Mouse (Mus musculus) liver, postnatal 0 days (tissue): ENCODE results near the gene Ackr2. TPM values are rescaled to one million over a fixed set of nuclear protein-coding genes. Genes with fewer than 3 reads are reported as not detected.
A peak's percentile ranks its signal among the peaks of the same experiment; 100 is the strongest.

ENCODE experiments used
- ATAC-seq: fragments of 200-750 bp; cut with Nextera tagmentation; 2 replicates; pipeline ENCODE4 v1.8.0; 2017; ENCODE audit warnings: mild to moderate bottlenecking, moderate library complexity
- DNase-seq: peaks from one replicate; pipeline ENCODE4 v3.0.0-alpha.2; 2016
- H3K27ac ChIP-seq: fragments of 300-500 bp; sonication (generic); 2 replicates; pipeline ENCODE4 v1.5.1; 2014; ENCODE audit warnings: antibody characterized with exemption, moderate library complexity, mild to moderate bottlenecking, low read depth
- H3K27me3 ChIP-seq: fragments of 300-500 bp; sonication (generic); 2 replicates; pipeline ENCODE4 v1.6.1; 2014; ENCODE audit warnings: low read length, control low read depth, mixed read lengths; ENCODE audit not compliant: insufficient read depth
- H3K36me3 ChIP-seq: fragments of 300-500 bp; sonication (generic); replicated peaks from 2 replicates; pipeline ENCODE4 v1.6.1; 2014; ENCODE audit warnings: mild to moderate bottlenecking, control low read depth, low read length, moderate library complexity, mixed read lengths; ENCODE audit not compliant: insufficient read depth
- H3K4me1 ChIP-seq: fragments of 300-500 bp; sonication (generic); 2 replicates; pipeline ENCODE4 v1.6.1; 2014; ENCODE audit warnings: antibody characterized with exemption, mild to moderate bottlenecking, control low read depth; ENCODE audit not compliant: insufficient read depth
- H3K4me2 ChIP-seq: fragments of 300-500 bp; sonication (generic); 2 replicates; pipeline ENCODE4 v1.6.1; 2014; ENCODE audit warnings: low read depth, mild to moderate bottlenecking, low read length, moderate library complexity, mixed read lengths
- H3K4me3 ChIP-seq: fragments of 300-500 bp; sonication (generic); 2 replicates; pipeline ENCODE4 v1.5.1; 2014; ENCODE audit warnings: low read depth, low read length
- H3K9ac ChIP-seq: fragments of 300-500 bp; sonication (generic); replicated peaks from 2 replicates; pipeline ENCODE4 v1.6.1; 2014; ENCODE audit warnings: mild to moderate bottlenecking, moderate library complexity
- H3K9me3 ChIP-seq: fragments of 300-500 bp; sonication (generic); 2 replicates; pipeline ENCODE4 v1.6.1; 2016; ENCODE audit warnings: mild to moderate bottlenecking, control low read depth, low read length, mixed read lengths
- CTCF ChIP-seq: sonication (generic); IDR thresholded peaks from 2 replicates; pipeline ENCODE4 v1.5.1; 2016; ENCODE audit warnings: antibody characterized with exemption, low read depth
- EP300 ChIP-seq: IDR thresholded peaks from 2 replicates; pipeline ENCODE4 v1.6.1; 2016; ENCODE audit warnings: antibody characterized with exemption, low read depth, mild to moderate bottlenecking
- WGBS: fragments of 180-500 bp; shearing (Covaris S2); extraction: QIAGEN DNeasy Blood & Tissue Kit; methylation state at CpG from one replicate; pipeline ENCODE4 v1.1.7; 2014; ENCODE audit not compliant: insufficient replicate concordance; 5-methylcytosine and 5-hydroxymethylcytosine counted together
- polyA plus RNA-seq: library from polyadenylated mRNA; unstranded; fragments of >200 nt; fragmentation: Nextera tagmentation; extraction: Ambion mirVana; gene quantifications from 2 replicates; pipeline ENCODE4 v1.2.1, GENCODE M21; 2015

Gene Ackr2
- polyA plus RNA-seq, 1 experiment from 2014 or later, result 1.0 TPM

DNA sequence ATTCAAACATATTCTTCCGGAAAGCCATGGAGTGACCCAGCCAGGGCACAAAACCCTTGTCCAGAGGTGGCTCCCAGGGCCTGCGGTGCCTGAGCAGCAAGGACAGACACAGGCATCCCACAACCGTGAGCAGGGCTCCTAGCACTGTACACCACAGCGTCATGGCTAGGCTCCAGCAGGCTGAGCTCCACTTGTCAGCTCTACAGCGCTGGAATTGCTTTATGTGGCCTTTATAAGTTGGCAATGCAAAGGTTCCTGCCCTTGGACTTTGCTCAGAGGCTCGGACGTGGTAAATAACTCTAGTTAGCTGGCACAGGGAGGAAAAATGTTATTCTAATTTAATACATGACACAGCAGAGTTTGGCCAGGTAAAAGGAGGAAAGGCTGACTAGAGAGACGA is 17.9 kb downstream of the Ackr2 start, which contains the start of gene Cyp8b1:
Gene Cyp8b1 (minus strand): TSS at position 204 of the 400 bp plus-strand sequence.
- peak within 1 kb of the TSS; percentile 60 for H3K4me2 ChIP-seq
- peak within 1 kb of the TSS; percentile 90 for H3K27ac ChIP-seq
- no peaks in the 10 kb centered on the region for H3K27me3 ChIP-seq
- peak within 1 kb of the TSS; percentile 38 for H3K4me3 ChIP-seq
- 58% methylated on average over 8 of the region's 8 CpGs for WGBS
- no peaks in the 10 kb centered on the region for H3K9me3 ChIP-seq
- ATAC-seq (peak; percentile 75), DNase-seq (peak; percentile 72)
- no peaks in the 10 kb centered on the region for H3K36me3 ChIP-seq
- TF ChIP-seq CTCF, result no peak
- peak; percentile 63 for TF ChIP-seq EP300
- peaks cover 7% of the 10 kb centered on the region; the same call in 1 of the 2 replicates for H3K4me1 ChIP-seq
- peak within 1 kb of the TSS; percentile 65 for H3K9ac ChIP-seq

- ATAC-seq (no peak), DNase-seq (peak; percentile 35)
- H3K4me1 ChIP-seq, result peaks cover 5% of the 10 kb centered on the region
- no peaks in the 10 kb centered on the region for H3K9me3 ChIP-seq
- WGBS, result 35% methylated on average over 10 of the region's 10 CpGs
- H3K27ac ChIP-seq, result no peak overlapping the region
- TF ChIP-seq EP300 (no peak), CTCF (no peak)
- no peak overlapping the region for H3K4me3 ChIP-seq
- no peak overlapping the region for H3K4me2 ChIP-seq
- no peaks in the 10 kb centered on the region for H3K36me3 ChIP-seq
- H3K27me3 ChIP-seq, result no peaks in the 10 kb centered on the region
- no peak overlapping the region for H3K9ac ChIP-seq
Measured at GRCm38 (mm10) chr9:121919027-121919501, 20.9 kb downstream of the Ackr2 start.

DNA sequence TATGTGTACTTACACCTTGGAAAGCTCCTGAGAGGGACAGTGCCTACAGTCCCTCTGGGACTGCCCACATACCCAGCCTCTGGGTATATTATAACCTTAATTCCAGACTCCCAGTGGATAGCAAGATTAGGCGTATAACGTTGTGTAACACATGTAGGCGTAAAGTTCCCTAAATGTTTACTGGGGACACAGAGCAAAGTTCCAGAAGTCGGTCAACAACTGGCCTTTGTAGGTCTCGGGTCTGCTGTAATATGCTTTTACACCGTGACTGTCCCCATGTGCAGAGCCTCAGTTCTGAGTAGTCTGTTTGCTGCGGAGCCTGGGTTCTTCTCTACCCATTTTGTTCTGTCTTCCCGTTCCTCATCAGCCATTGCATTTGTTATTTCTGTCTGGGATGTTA is 25.3 kb downstream of the Ackr2 start:
- Histone ChIP-seq H3K9me3 (no peaks in the 10 kb centered on the region), H3K4me3 (no peak overlapping the region), H3K4me1 (peaks cover 41% of the 10 kb centered on the region), H3K36me3 (no peaks in the 10 kb centered on the region), H3K4me2 (peak overlapping the region; percentile 49), H3K27ac (peak overlapping the region; percentile 92), H3K27me3 (no peaks in the 10 kb centered on the region), H3K9ac (peak overlapping the region; percentile 44)
- DNase-seq, result no peak
- peak; percentile 84 for ATAC-seq
- WGBS, result 52% methylated on average over 8 of the region's 8 CpGs
- TF ChIP-seq EP300 (peak; percentile 64; the same call in 1 of the 2 replicates), CTCF (no peak)

DNA sequence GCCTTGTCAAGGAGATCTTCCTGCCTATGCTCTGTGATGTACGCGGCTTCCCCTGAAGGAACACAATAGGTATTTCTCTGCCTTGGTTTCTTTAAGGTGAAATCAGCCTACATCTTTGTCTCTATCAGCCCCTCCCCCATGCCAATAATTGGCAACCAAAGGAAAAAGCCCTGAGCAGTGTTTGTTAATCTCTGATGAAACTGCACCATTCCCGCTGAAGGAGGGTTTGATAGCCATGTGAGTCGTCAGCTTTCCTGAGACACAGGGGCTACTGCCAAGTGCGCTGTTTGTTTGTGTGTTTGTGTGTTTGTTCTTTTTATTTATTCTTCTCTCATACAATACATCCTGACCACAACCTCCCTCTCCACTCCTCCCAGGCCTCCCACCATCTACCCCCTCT is 25.8 kb downstream of the Ackr2 start:
- Histone ChIP-seq H3K4me2 (peak overlapping the region; percentile 49), H3K9me3 (no peaks in the 10 kb centered on the region), H3K4me3 (no peak overlapping the region), H3K27ac (peak overlapping the region; percentile 92), H3K27me3 (no peaks in the 10 kb centered on the region), H3K4me1 (peaks cover 41% of the 10 kb centered on the region), H3K36me3 (no peaks in the 10 kb centered on the region), H3K9ac (peak overlapping the region; percentile 44; the same call in 1 of the 2 replicates)
- DNase-seq (no peak), ATAC-seq (peak; percentile 61)
- WGBS, result 62% methylated on average over 5 of the region's 5 CpGs
- TF ChIP-seq EP300, result no peak
- TF ChIP-seq CTCF, result no peak

DNA sequence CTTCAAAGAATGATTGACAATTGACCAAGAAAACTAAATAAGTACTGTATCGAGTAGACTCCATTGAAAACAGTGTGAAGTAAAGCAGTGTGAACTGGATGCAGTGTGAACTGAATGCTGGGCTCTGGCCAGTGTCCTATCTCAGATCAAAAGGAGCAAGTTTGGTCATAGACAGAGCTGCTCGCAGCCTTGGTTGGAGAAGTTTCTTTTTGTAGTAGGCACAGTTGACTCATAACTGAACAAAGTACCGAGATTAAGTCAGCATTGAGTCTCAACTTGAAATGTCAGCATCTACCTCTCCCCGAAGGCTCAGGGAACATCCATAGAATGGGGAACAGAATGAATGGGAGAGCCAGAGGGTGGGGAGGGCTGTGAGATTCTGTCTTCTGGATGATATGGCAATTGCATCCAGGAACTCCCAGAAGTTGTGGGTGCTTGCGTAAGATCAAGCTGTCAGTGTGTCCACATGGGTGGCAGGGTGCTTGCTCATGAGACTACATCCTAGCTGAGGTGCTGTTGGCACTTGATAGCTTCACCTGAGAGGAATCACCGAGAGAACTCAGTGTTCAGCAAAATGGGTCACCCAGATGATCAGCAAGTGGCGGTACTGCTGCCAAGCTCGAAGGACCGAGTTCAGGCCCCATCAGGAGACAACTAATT is 26.9 kb downstream of the Ackr2 start:
- DNase-seq (no peak), ATAC-seq (no peak)
- no peaks in the 10 kb centered on the region for H3K9me3 ChIP-seq
- 71% methylated on average over 9 of the region's 9 CpGs for whole genome bisulfite sequencing
- TF ChIP-seq EP300 (no peak), CTCF (no peak)
- no peaks in the 10 kb centered on the region for H3K36me3 ChIP-seq
- no peak overlapping the region for H3K4me2 ChIP-seq
- H3K4me3 ChIP-seq, result no peak overlapping the region
- peak overlapping the region; percentile 92 for H3K27ac ChIP-seq
- peaks cover 41% of the 10 kb centered on the region for H3K4me1 ChIP-seq
- no peaks in the 10 kb centered on the region for H3K27me3 ChIP-seq
- no peak overlapping the region for H3K9ac ChIP-seq

DNA sequence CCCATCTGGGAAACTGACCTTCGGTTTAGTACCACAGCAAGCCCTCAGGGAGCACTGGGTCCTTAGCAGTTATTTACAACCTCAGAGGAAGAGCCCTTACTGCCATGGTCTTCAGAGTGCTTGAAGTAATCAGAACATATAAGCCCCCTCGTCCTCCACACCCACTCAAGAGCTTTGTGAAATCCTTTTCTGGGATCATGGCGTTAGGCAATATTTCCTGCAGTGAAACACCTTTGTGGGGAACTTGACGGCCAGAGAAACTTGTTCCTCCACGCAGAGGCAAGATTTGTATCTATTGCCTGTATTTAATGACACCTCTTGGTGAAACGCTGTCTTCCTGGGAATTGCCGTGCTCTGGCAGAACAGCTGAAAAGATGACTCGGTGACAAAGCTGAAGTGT is 27.8 kb downstream of the Ackr2 start:
- DNase-seq (no peak), ATAC-seq (no peak)
- WGBS, result 59% methylated on average over 8 of the region's 8 CpGs
- Histone ChIP-seq H3K9me3 (no peaks in the 10 kb centered on the region), H3K27me3 (no peaks in the 10 kb centered on the region), H3K4me2 (no peak overlapping the region), H3K4me1 (peaks cover 41% of the 10 kb centered on the region), H3K27ac (peak overlapping the region; percentile 64), H3K9ac (no peak overlapping the region; the same call in 1 of the 2 replicates), H3K36me3 (no peaks in the 10 kb centered on the region), H3K4me3 (no peak overlapping the region)
- TF ChIP-seq EP300 (no peak), CTCF (no peak)
